Mouse (Mus musculus): ENCODE results near the gene Syne1. TPM values are rescaled to one million over a fixed set of nuclear protein-coding genes. Genes with fewer than 3 reads are reported as not detected.
A peak's percentile ranks its signal among the peaks of the same experiment; 100 is the strongest.

Gene Syne1
- polyA plus RNA-seq, 1 experiment from 2014 or later: 3.5 TPM

- WGBS: 71% methylated on average over 1 of the region's 1 CpGs
- no peak overlapping the region for H3K27ac ChIP-seq
- no peak overlapping the region for H3K4me3 ChIP-seq
- no peaks in the 10 kb centered on the region; the same call in 1 of the 2 replicates for H3K9me3 ChIP-seq (replicated peaks)
- no peaks in the 10 kb centered on the region for H3K27me3 ChIP-seq (ENCODE audit: low read depth, poor library complexity, severe bottlenecking)
- DNase-seq (ENCODE audit: low spot score): no peak
- H3K36me3 ChIP-seq: no peaks in the 10 kb centered on the region; the same call in 1 of the 2 replicates
- H3K4me1 ChIP-seq: no peaks in the 10 kb centered on the region
Observed at GRCm38 (mm10) chr10:5170425-5170824, 380.9 kb downstream of the Syne1 start.

GRCm38 (mm10) chr10:5167481-5167880, 383.8 kb downstream of the Syne1 start:
- Histone ChIP-seq H3K27me3 (ENCODE audit: low read depth, poor library complexity, severe bottlenecking) (no peaks in the 10 kb centered on the region), H3K27ac (no peak overlapping the region), H3K9me3 (replicated peaks) (no peaks in the 10 kb centered on the region; the same call in 1 of the 2 replicates), H3K4me1 (no peaks in the 10 kb centered on the region), H3K4me3 (no peak overlapping the region), H3K36me3 (no peaks in the 10 kb centered on the region; the same call in 1 of the 2 replicates)
- WGBS: 87% methylated on average over 3 of the region's 3 CpGs
- no peak for DNase-seq (ENCODE audit: low spot score)

GRCm38 (mm10) chr10:5165439-5165838, 385.8 kb downstream of the Syne1 start:
- no peak overlapping the region for H3K4me3 ChIP-seq
- no peak overlapping the region for H3K27ac ChIP-seq
- H3K9me3 ChIP-seq (replicated peaks): no peaks in the 10 kb centered on the region
- no peaks in the 10 kb centered on the region for H3K27me3 ChIP-seq (ENCODE audit: low read depth, poor library complexity, severe bottlenecking)
- 82% methylated on average over 5 of the region's 5 CpGs for WGBS
- H3K4me1 ChIP-seq: no peaks in the 10 kb centered on the region
- no peaks in the 10 kb centered on the region; the same call in 1 of the 2 replicates for H3K36me3 ChIP-seq
- no peak for DNase-seq (ENCODE audit: low spot score)

- Histone ChIP-seq H3K4me1 (no peaks in the 10 kb centered on the region), H3K36me3 (no peaks in the 10 kb centered on the region), H3K4me3 (no peak overlapping the region), H3K9me3 (replicated peaks) (no peaks in the 10 kb centered on the region), H3K27ac (no peak overlapping the region), H3K27me3 (ENCODE audit: low read depth, poor library complexity, severe bottlenecking) (no peaks in the 10 kb centered on the region)
- WGBS: 54% methylated on average over 6 of the region's 6 CpGs
- DNase-seq (ENCODE audit: low spot score): no peak
Observed at GRCm38 (mm10) chr10:5163770-5164169, 387.5 kb downstream of the Syne1 start.

GRCm38 (mm10) chr10:5163286-5163685, 388.0 kb downstream of the Syne1 start:
- Histone ChIP-seq H3K4me3 (no peak overlapping the region), H3K27ac (no peak overlapping the region), H3K4me1 (no peaks in the 10 kb centered on the region), H3K9me3 (replicated peaks) (no peaks in the 10 kb centered on the region), H3K36me3 (no peaks in the 10 kb centered on the region), H3K27me3 (ENCODE audit: low read depth, poor library complexity, severe bottlenecking) (no peaks in the 10 kb centered on the region)
- no peak for DNase-seq (ENCODE audit: low spot score)
- 84% methylated on average over 3 of the region's 3 CpGs for WGBS

- H3K27ac ChIP-seq: no peak overlapping the region
- H3K27me3 ChIP-seq (ENCODE audit: low read depth, poor library complexity, severe bottlenecking): no peaks in the 10 kb centered on the region
- peaks cover 5% of the 10 kb centered on the region for H3K4me1 ChIP-seq
- no peaks in the 10 kb centered on the region for H3K36me3 ChIP-seq
- no peak overlapping the region for H3K4me3 ChIP-seq
- 56% methylated on average over 12 of the region's 12 CpGs for WGBS
- DNase-seq (ENCODE audit: low spot score): peak; percentile 63
- no peaks in the 10 kb centered on the region for H3K9me3 ChIP-seq (replicated peaks)
Observed at GRCm38 (mm10) chr10:5161394-5161872, 389.8 kb downstream of the Syne1 start.

GRCm38 (mm10) chr10:5159679-5160078, 391.6 kb downstream of the Syne1 start:
- Histone ChIP-seq H3K4me1 (peaks cover 6% of the 10 kb centered on the region), H3K27ac (no peak overlapping the region), H3K36me3 (no peaks in the 10 kb centered on the region), H3K9me3 (replicated peaks) (no peaks in the 10 kb centered on the region), H3K4me3 (no peak overlapping the region), H3K27me3 (ENCODE audit: low read depth, poor library complexity, severe bottlenecking) (no peaks in the 10 kb centered on the region)
- no peak for DNase-seq (ENCODE audit: low spot score)
- 82% methylated on average over 8 of the region's 8 CpGs for WGBS

- Histone ChIP-seq H3K4me1 (peaks cover 6% of the 10 kb centered on the region), H3K27me3 (ENCODE audit: low read depth, poor library complexity, severe bottlenecking) (no peaks in the 10 kb centered on the region), H3K4me3 (no peak overlapping the region), H3K27ac (no peak overlapping the region), H3K9me3 (replicated peaks) (no peaks in the 10 kb centered on the region), H3K36me3 (no peaks in the 10 kb centered on the region)
- DNase-seq (ENCODE audit: low spot score): no peak
- WGBS: 95% methylated on average over 6 of the region's 6 CpGs
Observed at GRCm38 (mm10) chr10:5153047-5153446, 398.2 kb downstream of the Syne1 start.

- Histone ChIP-seq H3K27ac (no peak overlapping the region), H3K9me3 (replicated peaks) (no peaks in the 10 kb centered on the region), H3K4me1 (no peaks in the 10 kb centered on the region; the same call in 1 of the 2 replicates), H3K27me3 (ENCODE audit: low read depth, poor library complexity, severe bottlenecking) (no peaks in the 10 kb centered on the region), H3K36me3 (peaks cover 8% of the 10 kb centered on the region), H3K4me3 (no peak overlapping the region)
- no peak for DNase-seq (ENCODE audit: low spot score)
- 88% methylated on average over 5 of the region's 5 CpGs for WGBS
Observed at GRCm38 (mm10) chr10:5141471-5141870, 409.8 kb downstream of the Syne1 start.

GRCm38 (mm10) chr10:5139932-5140264, 411.4 kb downstream of the Syne1 start:
- Histone ChIP-seq H3K4me3 (no peak overlapping the region), H3K27ac (no peak overlapping the region), H3K36me3 (peaks cover 8% of the 10 kb centered on the region), H3K4me1 (no peaks in the 10 kb centered on the region; the same call in 1 of the 2 replicates), H3K27me3 (ENCODE audit: low read depth, poor library complexity, severe bottlenecking) (no peaks in the 10 kb centered on the region), H3K9me3 (replicated peaks) (no peaks in the 10 kb centered on the region)
- 86% methylated on average over 4 of the region's 4 CpGs for WGBS
- no peak for DNase-seq (ENCODE audit: low spot score)

GRCm38 (mm10) chr10:5139246-5139931, 411.9 kb downstream of the Syne1 start:
- H3K9me3 ChIP-seq (replicated peaks): no peaks in the 10 kb centered on the region
- H3K27ac ChIP-seq: no peak overlapping the region
- DNase-seq (ENCODE audit: low spot score): no peak
- WGBS: 92% methylated on average over 3 of the region's 3 CpGs
- peaks cover 8% of the 10 kb centered on the region for H3K36me3 ChIP-seq
- no peaks in the 10 kb centered on the region; the same call in 1 of the 2 replicates for H3K4me1 ChIP-seq
- H3K4me3 ChIP-seq: no peak overlapping the region
- H3K27me3 ChIP-seq (ENCODE audit: low read depth, poor library complexity, severe bottlenecking): no peaks in the 10 kb centered on the region

- Histone ChIP-seq H3K9me3 (replicated peaks) (no peaks in the 10 kb centered on the region), H3K36me3 (no peaks in the 10 kb centered on the region), H3K27me3 (ENCODE audit: low read depth, poor library complexity, severe bottlenecking) (no peaks in the 10 kb centered on the region), H3K4me1 (no peaks in the 10 kb centered on the region), H3K27ac (no peak overlapping the region), H3K4me3 (no peak overlapping the region)
- WGBS: 92% methylated on average over 3 of the region's 3 CpGs
- DNase-seq (ENCODE audit: low spot score): no peak
Observed at GRCm38 (mm10) chr10:5132050-5132449, 419.2 kb downstream of the Syne1 start.

- 0 out of 2 replicates have a peak, but pooled peaks cover 4% of the 10 kb centered on the region for H3K36me3 ChIP-seq
- WGBS: 98% methylated on average over 1 of the region's 1 CpGs
- H3K4me1 ChIP-seq: no peaks in the 10 kb centered on the region
- H3K27ac ChIP-seq: no peak overlapping the region
- H3K4me3 ChIP-seq: no peak overlapping the region
- DNase-seq (ENCODE audit: low spot score): no peak
- no peaks in the 10 kb centered on the region for H3K9me3 ChIP-seq (replicated peaks)
- H3K27me3 ChIP-seq (ENCODE audit: low read depth, poor library complexity, severe bottlenecking): no peaks in the 10 kb centered on the region
Observed at GRCm38 (mm10) chr10:5130495-5130894, 420.8 kb downstream of the Syne1 start.

All from limb, embryonic 10.5 days (tissue).